Mouse (Mus musculus): ENCODE measurements around the gene Polr2h.

DNA sequence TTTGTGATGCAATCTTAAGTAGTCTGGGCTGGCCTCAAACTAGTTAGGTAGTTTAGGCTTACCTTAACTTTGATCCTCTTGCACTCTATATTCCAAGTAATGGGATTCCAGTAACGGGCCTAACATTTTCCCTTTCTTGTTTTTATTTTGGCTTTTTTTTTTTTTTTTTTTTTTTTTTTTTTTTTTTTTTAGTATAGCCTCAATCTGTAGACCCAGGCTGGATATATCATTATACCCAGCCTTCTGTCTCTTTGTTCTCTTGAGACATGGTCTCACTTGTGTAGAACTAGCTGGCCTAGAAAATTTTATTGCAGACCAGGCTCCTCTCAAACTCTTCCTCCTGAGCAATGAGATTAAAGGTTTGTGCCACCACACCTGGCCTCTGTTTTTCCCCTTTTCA lies 25.8 kb upstream of the Polr2h start:
- no peak for TF ChIP-seq CTCF (IDR thresholded peaks at IDR 0.05)
- no peak for TF ChIP-seq EP300 (IDR thresholded peaks at IDR 0.05; ENCODE audit: insufficient read depth, low read depth, low read length)
- no peak for TF ChIP-seq POLR2A (IDR thresholded peaks at IDR 0.05; ENCODE audit: insufficient read depth, low read depth, low read length)
